Mouse (Mus musculus): Measurements from ENCODE around the gene Grhl3.

DNA sequence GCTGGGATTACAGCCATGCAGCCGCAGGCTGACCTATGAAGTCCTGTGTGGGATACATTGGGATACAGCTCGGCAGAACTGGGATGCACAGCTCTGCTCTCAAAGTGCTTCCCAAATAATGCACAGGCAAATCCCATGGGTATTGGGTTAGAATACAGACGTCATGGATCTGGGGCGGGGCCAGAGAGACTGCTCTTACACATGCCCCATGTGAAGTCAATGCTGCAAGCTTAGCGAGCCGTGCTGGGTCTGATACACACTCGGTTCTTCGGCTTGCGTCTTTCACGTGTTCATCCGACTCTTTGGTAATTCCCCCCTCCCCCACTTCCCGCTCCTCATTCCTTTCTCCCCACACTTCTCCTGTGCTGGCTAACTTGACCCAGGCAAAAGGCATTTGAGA is 34.4 kb downstream of the Grhl3 start:
- no peak for TF ChIP-seq GATA1 (IDR thresholded peaks at IDR 0.05; ENCODE audit: borderline replicate concordance, low read length)
- TF ChIP-seq FLI1 (IDR thresholded peaks at IDR 0.05; ENCODE audit: low read length), result no peak

Measured in megakaryocyte, embryonic 14.5 days (primary cell).